Mouse (Mus musculus): ENCODE results near the gene Lims1. TPM values are rescaled to one million over a fixed set of nuclear protein-coding genes. Genes with fewer than 3 reads are reported as not detected.

Gene Lims1
- total RNA-seq, 2 experiments from 2014 or later = 72.9 to 85.1 TPM

DNA sequence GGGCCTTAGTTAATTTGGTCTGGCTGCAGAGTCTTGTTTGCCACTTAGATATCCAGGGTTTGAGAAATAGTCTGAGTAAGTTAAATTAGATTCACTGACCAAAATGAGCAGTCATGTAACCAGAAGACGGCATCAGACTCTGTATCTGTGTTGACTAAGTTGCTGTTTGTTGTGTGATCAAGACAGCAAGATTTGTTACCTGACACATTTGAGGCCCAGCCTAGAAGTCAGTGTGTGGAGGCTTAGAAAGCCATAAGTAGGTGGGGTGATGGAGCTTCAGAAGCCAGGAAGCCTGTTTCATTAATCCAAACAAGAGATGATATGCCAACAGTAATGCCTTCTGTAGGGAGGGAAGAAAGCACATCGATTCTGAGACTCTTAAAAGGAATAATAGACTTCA lies 18.9 kb downstream of the Lims1 start:
- ATAC-seq (replicated peaks; ENCODE audit: poor library complexity, severe bottlenecking) = no peak

DNA sequence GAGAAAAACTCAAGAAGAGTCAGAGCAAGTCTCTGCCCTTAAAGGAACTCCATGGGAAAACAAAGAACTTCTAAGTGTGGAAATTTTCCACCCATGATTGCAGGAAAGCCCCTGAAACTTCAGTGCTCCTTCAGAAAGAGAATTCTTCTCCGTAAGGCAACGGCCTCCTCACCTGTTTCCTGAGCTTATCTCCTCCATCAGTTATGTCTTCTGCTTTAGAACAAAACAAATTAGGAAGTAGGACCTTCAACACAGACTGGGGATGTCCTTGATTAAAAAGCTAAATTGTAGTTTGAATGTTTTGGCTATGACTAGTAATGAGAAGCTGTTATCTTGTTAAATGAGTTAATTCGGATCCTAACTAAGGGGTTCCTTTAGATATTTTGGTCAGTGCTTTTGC lies 20.3 kb downstream of the Lims1 start:
- ATAC-seq (replicated peaks; ENCODE audit: poor library complexity, severe bottlenecking) = peak; percentile 29

DNA sequence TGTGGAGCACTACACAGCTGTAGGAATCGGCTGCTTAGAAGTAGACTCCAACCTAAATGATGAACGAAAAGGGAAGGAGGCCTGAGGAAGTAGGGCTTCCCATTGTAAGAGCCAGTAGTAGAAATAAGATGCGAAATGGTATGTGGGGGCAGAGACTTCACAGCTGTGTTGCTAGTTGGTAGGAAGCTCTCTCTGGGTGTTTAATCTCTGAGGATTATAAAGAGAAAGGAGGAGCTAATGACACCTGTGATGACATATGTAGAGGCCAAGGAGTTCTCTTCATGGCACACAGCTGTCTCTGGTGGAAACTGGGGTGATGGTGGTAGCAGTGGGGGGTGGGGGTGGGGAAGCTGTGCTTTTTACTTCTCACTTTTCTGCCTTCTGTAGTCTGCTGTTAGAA lies 27.3 kb downstream of the Lims1 start:
- peak; percentile 51 for ATAC-seq (replicated peaks; ENCODE audit: poor library complexity, severe bottlenecking)

DNA sequence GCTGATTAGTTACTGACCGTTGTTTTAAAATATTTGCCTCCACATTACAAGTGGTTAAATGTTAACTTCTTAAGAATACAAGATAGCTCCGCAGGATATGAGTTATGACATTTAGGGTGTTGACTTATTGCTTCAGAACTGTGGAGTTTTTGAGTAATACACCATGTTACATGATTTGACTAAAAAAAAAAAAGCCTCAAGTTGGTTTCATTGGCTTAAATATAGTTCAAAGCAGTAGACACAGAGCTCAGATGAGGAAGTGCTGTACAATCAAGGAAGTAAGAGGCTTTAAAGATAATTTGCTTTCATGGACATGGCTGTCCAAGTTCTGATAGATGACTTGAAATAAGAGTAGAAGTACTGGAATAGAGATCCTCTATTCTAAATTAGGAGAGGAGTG lies 28.4 kb downstream of the Lims1 start:
- peak; percentile 74 for ATAC-seq (replicated peaks; ENCODE audit: poor library complexity, severe bottlenecking)

DNA sequence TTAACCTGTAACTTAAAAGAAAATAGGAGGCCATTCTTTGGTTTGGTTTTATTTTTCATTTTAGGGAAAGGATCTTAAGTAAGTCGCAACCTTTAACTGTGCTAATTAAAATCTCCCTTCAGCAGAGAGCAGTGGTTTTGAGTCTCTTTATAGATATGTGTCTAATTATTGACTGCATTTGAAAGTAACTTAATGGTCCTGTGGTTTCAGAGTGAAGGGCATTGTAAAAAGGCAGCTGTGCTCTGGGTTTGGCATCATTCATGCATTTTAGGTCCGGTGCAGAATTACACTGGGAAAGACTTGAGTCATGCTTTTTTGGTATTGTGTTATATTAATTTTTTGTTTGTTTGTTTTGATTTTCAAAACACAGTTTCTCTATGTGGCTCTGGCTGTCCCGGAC lies 29.1 kb downstream of the Lims1 start:
- no peak for ATAC-seq (replicated peaks; ENCODE audit: poor library complexity, severe bottlenecking)

DNA sequence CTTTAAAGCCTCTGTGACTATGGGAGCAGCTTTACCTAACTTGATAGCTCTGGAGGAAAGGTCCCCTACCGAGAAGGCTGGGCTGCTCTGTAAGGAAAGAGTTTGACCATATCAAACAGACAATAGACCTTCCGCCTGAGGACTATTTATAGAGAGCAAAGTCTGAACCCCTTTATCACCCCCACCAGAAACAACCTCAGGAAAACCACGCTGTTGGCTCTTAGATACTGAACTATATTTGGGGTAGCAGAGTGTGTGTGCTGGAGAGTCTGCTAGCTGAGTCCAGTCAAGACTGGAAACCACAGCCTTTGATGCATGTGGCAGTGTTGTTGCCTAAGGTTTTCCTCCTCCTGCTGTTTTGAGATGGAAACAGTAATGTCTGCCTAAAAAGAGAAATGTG lies 31.3 kb downstream of the Lims1 start:
- ATAC-seq (replicated peaks; ENCODE audit: poor library complexity, severe bottlenecking) = peak; percentile 66

DNA sequence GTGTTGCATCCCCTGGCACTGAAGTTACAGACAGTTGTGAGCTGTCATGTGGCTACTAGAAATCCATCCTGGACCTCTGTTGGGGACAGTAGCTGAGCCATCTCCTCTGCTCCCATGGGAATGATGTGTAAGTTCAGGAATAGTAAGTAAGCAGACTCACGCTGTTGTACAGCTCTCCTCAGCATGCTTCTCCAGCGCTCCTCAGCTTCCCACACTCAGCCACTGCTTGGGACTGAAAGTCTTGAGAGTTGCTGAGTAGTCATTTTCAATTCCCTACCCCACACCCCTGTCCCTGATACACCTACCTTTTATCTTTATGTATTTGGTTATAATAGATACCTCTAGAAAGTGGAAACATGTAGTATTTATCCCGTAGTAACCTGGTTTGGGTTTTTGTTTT lies 33.2 kb downstream of the Lims1 start:
- no peak for ATAC-seq (replicated peaks; ENCODE audit: poor library complexity, severe bottlenecking)

DNA sequence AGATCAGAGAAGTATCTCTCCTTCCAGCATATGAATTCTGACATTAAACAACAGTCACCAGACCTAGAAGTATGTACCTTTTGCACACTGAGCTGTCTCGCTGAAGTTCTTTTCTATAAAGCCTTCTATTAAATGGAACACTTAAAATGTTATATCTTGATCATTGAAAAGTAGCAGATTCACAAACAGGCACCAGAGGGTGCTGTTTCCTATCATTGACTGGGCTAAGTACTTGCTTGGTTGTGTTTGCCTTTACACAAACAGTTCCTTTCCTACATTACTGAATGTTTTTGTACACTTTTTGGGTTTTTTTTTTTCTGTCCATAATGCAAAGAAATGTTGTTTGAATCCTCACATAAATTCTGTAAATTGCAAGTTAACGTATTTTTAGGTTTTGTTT lies 35.9 kb downstream of the Lims1 start:
- peak; percentile 46 for ATAC-seq (replicated peaks; ENCODE audit: poor library complexity, severe bottlenecking)

DNA sequence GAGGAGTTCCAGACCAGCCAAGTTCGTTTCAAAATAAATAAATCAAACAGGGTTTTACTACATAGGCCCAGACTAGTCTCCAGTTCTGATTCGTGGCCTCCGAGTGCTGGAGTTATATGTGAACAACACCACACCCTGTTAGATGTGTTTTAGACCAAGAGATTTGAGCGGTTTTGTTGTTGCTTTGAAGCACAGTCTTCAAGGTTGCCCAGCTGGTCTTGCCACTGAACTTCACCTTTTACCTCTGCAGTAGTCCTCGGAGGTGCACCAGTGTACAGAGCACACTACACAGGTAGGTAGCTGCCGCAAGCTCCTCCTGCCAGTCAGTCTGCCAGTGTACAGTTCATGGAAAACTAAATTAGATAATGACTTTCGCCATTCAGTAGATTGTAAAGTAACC lies 36.7 kb downstream of the Lims1 start:
- no peak for ATAC-seq (replicated peaks; ENCODE audit: poor library complexity, severe bottlenecking)

DNA sequence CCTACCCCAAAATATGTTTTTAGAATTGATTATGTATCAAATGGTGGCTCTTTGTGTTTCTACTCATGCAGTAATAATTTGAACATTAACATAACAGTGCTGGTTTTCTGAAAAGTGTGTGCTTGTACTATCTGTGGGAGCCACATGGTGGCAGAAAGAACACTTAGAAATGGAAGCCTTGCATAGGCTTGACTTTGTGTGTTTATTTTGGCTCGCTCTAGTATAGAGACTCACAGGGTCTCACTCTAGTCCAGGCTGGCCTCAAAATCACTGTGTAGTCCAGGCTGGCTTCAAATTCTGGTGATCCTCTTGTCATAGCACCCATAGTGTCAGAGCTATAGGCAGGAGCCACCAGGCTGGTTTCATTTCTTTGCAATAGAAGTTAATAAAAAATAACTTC lies 39.5 kb downstream of the Lims1 start:
- ATAC-seq (replicated peaks; ENCODE audit: poor library complexity, severe bottlenecking) = peak; percentile 32; the same call in 1 of the 2 replicates

DNA sequence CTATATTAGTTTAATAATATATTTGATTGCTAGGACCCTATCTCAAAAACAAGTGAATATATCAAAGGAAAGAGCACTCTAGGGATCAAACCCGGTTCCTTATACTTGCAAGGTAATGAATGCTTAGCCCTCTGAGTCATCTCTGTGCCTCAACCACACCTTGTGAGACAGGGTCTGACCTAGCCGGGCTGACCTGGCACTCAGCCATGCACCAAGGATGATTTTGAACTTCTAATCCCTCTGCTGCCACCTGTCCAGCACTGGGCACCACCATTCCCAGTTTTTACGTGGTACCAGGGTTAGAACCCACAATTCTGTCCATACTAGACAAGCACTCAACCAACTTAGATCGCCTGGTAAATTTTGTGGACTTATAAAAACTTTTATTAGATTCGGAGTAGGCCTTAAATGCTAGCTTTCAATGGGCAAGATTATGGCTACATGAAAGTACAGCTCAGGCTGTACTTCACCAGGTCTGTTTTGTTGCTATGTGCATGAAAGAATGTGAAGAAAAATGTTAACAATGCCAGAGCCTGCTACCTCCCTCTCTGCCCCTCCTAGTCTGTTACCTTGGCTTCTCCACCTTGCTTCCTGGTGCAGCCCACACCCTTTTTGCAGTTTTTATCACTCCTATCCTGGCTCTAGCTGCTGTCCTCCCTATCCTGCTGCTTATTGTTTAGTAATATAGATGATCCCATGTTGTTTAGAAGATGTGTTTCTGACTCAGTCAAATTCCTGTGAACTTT lies 41.7 kb downstream of the Lims1 start:
- ATAC-seq (replicated peaks; ENCODE audit: poor library complexity, severe bottlenecking) = no peak

DNA sequence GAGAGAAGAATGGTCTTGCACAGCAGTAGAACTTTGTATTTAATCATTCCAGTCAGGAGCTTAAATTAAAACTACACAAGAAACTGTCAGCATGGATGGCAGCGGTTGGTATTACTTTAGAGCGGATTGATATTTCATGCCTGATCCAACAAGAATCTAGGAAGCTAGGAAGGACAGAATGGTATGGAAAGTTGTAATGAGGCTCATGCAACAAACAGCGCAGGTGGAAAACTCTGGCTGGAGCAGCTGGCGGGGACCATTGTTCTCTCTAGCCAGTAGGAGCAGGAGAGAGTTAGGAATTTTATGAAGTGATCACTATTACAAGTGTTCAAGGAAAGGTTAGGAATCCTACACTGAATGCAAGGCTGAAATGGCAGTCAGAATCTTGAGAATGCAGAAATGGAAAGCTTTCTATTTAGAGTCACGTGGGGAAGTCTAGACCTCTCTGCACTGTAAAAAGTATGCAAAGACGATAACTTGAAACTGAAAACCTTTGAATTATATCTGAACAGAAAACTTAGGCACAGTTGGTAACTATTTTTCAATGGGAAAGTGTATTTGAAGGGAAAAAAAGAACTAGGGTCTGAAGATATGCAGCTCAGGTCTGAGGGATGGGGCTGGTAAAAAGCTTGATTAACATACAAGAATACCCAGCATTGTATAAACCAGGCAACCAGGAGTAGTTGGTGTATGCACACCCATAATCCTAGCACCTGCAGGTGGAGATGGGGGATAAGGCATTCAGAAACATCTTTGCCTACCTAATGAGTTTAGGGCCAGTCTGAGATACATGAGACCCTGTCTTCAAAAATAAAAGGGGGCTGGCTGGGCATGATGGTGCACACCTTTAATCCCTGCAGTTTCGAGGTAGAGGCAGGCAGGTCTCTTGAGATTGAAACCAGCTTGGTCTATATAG lies 45.8 kb downstream of the Lims1 start:
- ATAC-seq (replicated peaks; ENCODE audit: poor library complexity, severe bottlenecking) = no peak

DNA sequence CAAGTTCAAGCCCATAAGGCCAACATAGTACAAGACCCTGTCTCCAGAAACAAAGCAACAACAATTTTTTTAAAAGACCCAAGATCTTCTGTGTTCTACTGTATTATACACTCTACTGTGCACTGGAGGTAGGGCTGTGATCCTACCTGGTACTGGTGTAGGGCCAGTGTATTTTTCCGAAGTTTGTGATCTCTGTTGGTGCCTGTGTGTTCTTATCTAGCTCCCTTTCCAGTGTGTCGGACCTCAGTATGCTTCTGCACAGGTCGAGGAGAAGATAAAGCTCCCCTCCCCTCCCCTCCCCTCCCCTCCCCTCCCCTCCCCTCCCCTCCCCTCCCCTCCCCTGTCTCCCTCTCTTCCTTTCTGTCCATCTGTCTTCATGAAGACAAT lies 46.4 kb downstream of the Lims1 start:
- ATAC-seq (replicated peaks; ENCODE audit: poor library complexity, severe bottlenecking) = peak; percentile 5; the same call in 1 of the 2 replicates

DNA sequence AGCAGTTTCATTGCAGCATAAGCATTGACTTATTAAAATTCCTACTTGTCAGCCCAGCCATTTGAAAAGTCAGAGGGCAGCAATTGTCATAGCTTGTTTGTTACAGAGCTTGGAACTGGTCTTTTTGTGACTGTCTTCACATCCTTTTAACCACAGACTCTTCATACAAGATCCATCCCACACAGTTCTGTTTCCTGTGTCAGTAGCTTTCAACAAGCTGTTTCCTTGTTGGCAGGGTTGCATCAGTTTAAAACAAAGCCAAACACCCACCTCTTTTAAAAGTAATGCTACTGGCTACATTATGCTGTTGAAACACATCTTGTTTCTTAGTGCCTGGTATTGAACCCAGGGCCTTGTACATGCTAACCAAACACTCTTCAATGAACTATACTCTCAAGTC lies 46.9 kb downstream of the Lims1 start:
- peak; percentile 83 for ATAC-seq (replicated peaks; ENCODE audit: poor library complexity, severe bottlenecking)

DNA sequence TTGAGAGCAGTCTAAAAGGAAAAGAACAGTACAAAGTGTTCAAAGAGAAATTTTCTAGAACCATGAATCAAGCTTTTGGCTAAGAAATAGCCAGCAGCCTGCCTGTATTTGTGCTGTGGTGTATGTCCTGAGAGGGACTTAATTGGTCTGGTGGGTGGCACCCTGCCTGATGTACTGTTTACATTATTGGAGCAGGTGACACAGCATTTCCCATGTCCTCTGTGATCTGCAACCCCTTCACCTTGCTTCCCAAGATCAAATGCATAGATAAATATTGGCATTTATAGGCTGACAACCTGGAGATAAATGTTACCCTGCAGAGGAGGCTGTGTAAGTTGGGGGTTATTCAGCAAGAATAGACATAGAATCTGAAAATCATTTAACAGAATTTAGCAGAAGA lies 47.3 kb downstream of the Lims1 start:
- ATAC-seq (replicated peaks; ENCODE audit: poor library complexity, severe bottlenecking) = no peak

DNA sequence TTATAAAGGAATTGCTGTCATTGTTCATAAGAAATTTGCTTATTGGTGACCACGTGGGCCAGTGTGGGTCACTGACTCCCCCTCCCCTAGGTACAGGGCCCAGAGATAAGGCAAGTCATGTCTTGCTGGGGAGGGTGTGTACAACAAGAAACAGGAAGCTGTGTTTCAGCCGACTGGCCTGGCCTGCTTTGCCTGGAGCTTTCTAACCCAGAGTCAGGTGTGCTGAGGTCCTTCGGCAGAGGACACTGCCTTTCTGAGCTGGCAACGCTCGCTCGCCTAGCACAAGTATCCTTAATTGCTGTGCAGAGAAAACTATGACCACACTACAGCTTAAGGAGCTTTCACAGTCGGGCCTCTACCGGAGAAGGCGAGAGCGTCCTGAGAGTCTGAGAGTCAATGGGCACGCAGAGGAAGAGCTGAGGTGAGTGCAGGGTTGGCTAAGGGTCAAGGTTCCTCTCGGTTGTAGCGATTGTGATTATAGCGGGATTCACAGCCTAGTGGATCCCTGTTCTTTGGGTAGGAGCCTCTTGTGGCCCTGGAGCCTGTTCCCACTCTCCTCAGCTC lies 48.1 kb downstream of the Lims1 start:
- peak; percentile 75 for ATAC-seq (replicated peaks; ENCODE audit: poor library complexity, severe bottlenecking)

DNA sequence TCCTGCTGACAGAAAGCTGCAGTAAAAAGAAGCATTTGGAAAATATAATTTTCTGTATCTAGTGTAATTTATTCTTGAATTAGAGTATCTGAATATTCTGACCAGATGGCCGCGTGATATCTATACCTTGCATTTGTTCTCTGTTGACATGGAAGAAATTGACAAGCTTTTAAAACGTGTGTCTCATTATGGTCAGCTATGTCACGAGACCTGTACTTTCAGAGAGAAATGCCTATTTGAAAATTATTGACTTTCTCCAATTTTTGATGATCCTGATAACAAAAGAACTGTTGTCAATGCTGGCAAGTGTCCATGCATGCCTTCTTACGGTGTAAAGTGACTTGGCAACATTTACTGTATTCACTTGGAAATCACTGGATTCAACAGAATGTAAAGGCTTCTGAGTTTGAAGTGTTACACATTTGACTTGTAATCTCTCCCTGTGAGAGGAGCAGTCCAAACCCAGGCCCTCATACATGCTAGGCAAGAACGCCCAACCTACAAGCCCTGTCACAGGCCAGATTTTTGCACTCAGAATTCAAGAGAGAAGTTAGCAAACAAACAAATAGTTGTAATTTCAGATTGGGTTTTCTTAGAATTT lies 49.3 kb downstream of the Lims1 start:
- no peak for ATAC-seq (replicated peaks; ENCODE audit: poor library complexity, severe bottlenecking)

DNA sequence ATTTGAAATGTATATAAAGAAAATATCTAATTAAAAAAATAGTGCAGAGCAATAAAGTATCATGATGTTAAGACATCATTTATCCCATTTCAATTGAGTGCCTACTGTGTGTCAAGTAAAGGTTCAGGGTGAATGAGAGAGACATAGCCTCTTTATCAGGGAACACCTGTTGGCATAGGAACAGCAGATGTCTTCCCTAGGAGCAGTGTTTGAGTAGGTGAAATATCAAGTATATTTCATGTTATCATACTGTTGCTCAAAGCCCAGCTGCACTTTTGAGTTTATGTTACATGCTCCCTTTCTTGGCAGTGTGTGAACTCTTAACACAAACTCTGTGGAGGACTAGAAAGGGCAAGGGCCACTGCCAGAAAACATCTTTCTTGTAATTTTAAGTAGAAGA lies 50.6 kb downstream of the Lims1 start:
- no peak for ATAC-seq (replicated peaks; ENCODE audit: poor library complexity, severe bottlenecking)

DNA sequence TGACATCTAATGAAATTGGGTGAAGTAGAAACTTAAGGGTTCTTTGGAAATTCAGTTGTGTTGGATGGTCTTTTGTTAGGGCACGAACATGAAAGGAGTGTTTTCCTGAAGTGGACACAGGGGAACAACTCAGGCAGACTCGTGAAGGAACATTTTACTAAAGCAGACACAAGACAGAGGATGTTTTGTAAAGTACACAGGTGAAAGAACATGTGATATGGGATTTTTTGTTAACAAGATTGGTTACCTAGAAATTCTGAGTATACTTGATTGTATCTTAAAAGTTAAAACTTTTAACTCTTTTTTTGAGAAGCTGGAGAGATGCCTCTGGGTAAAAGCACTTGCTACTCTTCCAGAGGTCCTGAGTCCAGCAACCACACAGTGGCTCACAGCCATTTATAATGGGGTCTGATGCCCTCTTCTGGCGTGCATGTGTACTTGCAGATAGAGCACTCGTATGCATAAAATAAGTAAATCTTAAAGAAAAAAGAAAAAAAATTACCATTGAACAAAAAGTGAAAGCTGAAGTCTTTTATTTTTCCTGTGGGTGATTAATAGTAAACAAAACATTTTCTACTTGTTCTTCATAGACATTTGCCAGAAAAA lies 54.4 kb downstream of the Lims1 start:
- ATAC-seq (replicated peaks; ENCODE audit: poor library complexity, severe bottlenecking) = peak; percentile 49; the same call in 1 of the 2 replicates

DNA sequence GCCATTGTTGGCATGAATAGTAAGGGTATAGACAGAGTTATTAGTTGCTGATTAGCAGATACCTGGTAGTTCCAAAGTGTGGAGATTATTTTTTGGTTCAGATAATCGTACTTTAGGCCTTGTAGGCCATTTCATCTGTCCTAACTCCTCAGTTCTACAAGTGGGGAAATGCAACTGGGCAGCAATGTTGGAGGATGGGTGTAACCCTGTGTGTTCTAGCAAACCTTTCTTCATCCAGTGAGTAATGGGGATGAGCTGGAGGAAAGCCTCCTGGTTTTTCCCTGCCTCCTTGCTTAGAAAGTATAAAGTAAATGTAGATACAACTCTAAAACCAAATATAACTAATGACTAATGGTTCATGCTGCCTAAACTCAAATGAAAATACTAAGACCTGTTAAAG lies 55.1 kb downstream of the Lims1 start:
- no peak for ATAC-seq (replicated peaks; ENCODE audit: poor library complexity, severe bottlenecking)

All from granulocyte monocyte progenitor cell, adult 5-6 weeks (primary cell).